Mouse (Mus musculus) brown adipose tissue, adult 24 weeks (tissue): ENCODE results near the gene Chsy1. TPM values are rescaled to one million over a fixed set of nuclear protein-coding genes. Genes with fewer than 3 reads are reported as not detected.

Experiments used
- H3K27ac ChIP-seq: fragments of 200-500 bp; replicated peaks from 2 replicates; pipeline ENCODE4 v1.5.1; 2012; ENCODE audit warnings: low read depth, mild to moderate bottlenecking, low read length
- H3K4me1 ChIP-seq: fragments of 200-500 bp; 2 replicates; pipeline ENCODE4 v1.6.1; 2012; ENCODE audit warnings: low read length, mixed read lengths; ENCODE audit not compliant: control insufficient read depth, insufficient read depth, insufficient read length
- H3K4me3 ChIP-seq: fragments of 200-500 bp; 2 replicates; pipeline ENCODE4 v1.5.1; 2012; ENCODE audit warnings: low read depth, mild to moderate bottlenecking, low read length, moderate library complexity; ENCODE audit not compliant: insufficient read depth
- polyA plus RNA-seq: library from polyadenylated mRNA; stranded (reverse); fragments of >200 nt; gene quantifications from 2 replicates; pipeline ENCODE4 v1.2.4, GENCODE M21; 2012; ENCODE audit not compliant: missing spikeins, insufficient read depth, insufficient read length

Chsy1 gene
- polyA plus RNA-seq, 1 experiment = 5.5 TPM

DNA sequence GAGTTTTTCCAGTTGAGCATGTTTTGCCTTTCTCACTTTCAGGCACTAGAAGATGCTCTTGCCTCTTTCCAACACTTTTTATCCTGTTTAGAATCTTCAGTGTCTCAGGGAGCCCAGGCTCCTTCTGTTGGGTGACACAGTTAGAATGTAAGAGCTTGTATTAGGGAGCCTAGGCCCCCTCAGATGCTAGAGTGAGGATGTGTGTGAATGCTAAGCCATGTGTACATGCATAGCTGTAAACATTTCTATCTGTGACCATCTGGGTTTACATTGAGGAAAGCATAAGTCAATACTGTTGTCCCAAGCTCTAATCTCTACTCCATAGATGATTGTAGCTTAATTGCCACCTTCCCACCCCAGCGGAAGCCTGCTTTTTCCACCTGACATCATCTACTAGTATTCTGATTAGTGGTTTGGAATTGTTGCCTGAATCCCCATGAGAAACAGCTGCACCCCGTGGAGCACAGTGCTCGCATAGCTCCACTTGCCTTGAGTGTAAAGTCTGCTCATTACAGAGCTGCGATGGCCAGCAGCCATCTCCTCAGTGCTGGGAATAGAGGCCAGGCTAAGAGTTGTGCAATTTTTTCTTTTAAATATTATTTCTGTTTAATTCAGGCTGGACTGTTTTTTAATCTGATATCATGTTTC is 31.7 kb downstream of the Chsy1 start:
- Histone ChIP-seq H3K4me3 (no peak overlapping the region), H3K4me1 (peaks cover 5% of the 10 kb centered on the region; the same call in 1 of the 2 replicates), H3K27ac (no peak overlapping the region)

DNA sequence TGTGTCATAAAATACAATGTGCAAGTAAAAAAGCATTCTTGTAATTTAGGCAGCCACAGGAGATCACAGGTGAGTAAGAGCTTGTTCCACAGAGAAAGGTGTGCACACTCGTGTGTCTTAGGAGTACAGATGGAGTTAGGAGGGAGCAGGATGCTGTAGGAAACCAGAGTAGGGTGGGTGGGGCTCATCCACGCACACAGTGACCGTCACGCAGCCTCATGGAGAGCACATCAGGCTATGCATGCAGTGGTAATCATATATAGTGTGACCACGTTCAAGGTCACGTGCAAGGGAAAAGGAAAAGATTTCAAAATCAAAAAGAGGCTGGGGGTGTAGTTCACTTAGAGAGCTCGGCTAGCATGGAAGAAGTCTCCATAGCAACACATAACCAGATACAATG is 33.2 kb downstream of the Chsy1 start:
- Histone ChIP-seq H3K27ac (no peak overlapping the region), H3K4me1 (peaks cover 2% of the 10 kb centered on the region; the same call in 1 of the 2 replicates), H3K4me3 (no peak overlapping the region)

- H3K27ac ChIP-seq = no peak overlapping the region
- H3K4me1 ChIP-seq = peaks cover 2% of the 10 kb centered on the region; the same call in 1 of the 2 replicates
- no peak overlapping the region for H3K4me3 ChIP-seq
Measured at GRCm38 (mm10) chr7:66144543-66144942, 35.2 kb downstream of the Chsy1 start.

GRCm38 (mm10) chr7:66147156-66147555 is 37.8 kb downstream of the Chsy1 start:
- no peak overlapping the region for H3K27ac ChIP-seq
- H3K4me1 ChIP-seq = no peaks in the 10 kb centered on the region
- H3K4me3 ChIP-seq = no peak overlapping the region

DNA sequence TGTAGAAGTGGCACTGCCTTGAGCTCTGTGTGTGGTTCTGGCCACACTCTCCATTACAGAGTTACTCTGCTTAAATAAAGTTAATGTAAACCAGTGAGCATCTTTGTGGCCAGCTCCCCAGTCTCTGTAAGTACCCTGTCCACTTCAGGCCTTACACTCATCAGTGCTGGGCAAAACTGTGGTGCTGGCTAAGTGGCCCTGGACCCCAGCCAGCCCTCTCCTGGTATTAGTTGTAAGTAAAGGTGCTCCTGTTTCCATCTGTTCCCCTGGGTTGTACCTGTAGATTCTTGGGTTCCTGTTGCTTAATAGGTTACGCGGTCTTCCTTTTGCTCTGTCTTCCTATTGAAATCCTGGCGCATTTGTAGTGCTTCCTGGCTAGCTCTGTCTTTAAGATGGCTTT is 38.5 kb downstream of the Chsy1 start:
- Histone ChIP-seq H3K4me1 (no peaks in the 10 kb centered on the region), H3K27ac (no peak overlapping the region), H3K4me3 (no peak overlapping the region)

GRCm38 (mm10) chr7:66149506-66149905 is 40.2 kb downstream of the Chsy1 start:
- no peak overlapping the region for H3K4me3 ChIP-seq
- no peaks in the 10 kb centered on the region for H3K4me1 ChIP-seq
- no peak overlapping the region for H3K27ac ChIP-seq

DNA sequence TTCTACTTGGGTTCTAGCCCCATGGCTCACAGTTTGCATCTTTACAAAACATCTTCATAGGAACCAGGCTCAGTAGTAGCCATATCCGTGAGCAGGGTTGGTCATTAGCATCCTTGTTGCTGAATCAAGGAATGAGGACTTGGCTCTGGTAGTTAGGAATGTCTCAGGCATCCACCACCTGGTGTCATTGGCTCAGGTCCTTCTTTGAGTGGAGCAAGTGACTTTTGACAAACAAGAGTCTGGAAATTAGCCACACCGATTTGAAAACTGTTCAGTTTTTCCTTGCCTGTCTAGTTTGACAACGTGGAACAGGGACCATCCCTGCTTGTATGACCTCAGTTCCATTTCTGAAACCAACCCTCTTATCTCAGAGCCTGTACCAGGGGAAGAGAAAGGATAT is 41.1 kb downstream of the Chsy1 start:
- no peak overlapping the region for H3K27ac ChIP-seq
- peaks cover 3% of the 10 kb centered on the region; the same call in 1 of the 2 replicates for H3K4me1 ChIP-seq
- H3K4me3 ChIP-seq = no peak overlapping the region

DNA sequence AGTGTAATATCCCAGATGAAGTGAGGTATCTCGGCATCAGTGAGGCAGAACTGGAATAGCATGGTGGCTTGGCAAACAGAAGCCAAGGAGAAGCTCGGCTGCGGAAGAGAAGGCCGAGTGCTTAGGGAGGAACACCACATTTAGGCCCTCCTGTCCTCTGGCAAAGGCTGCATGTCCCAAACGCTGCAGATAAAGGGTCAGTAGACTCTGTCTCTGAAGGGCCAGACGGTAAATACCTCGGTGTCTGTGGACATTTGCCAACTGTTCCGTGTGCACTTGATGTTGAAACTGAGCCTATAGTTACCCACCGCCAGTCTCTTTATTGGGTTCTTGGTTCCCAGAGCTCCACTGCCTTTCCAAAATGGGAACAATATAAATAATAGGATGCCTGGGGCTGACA is 48.1 kb downstream of the Chsy1 start:
- H3K4me1 ChIP-seq = peaks cover 6% of the 10 kb centered on the region; the same call in 1 of the 2 replicates
- no peak overlapping the region for H3K4me3 ChIP-seq
- H3K27ac ChIP-seq = no peak overlapping the region

GRCm38 (mm10) chr7:66157861-66158415 is 48.6 kb downstream of the Chsy1 start:
- Histone ChIP-seq H3K27ac (no peak overlapping the region), H3K4me3 (no peak overlapping the region), H3K4me1 (peaks cover 6% of the 10 kb centered on the region; the same call in 1 of the 2 replicates)

DNA sequence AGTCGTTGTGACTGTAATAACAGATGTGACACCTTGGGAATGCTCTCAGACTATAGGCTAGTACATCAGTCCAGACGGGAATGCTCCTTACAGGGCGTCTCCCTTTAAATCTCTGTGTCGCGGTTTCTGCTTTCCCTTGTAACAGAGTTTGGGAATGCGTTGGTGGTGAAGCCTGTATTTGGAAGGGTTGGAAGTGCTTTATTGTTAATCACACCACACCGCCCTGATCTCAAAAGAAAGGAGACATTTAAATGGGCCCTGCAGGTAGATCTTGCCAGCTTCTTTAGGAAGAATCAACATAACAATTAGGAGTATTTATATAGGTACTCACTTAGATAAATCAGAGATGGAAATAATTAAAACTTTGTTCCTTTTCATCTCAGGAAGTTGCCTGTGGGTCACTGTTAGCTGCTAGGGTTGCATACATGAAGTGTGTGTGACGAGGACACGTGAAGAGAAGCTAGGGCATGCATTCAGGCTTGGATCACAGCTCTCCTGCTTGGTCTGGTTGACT is 49.4 kb downstream of the Chsy1 start:
- no peak overlapping the region for H3K4me3 ChIP-seq
- no peak overlapping the region for H3K27ac ChIP-seq
- H3K4me1 ChIP-seq = peaks cover 6% of the 10 kb centered on the region; the same call in 1 of the 2 replicates

DNA sequence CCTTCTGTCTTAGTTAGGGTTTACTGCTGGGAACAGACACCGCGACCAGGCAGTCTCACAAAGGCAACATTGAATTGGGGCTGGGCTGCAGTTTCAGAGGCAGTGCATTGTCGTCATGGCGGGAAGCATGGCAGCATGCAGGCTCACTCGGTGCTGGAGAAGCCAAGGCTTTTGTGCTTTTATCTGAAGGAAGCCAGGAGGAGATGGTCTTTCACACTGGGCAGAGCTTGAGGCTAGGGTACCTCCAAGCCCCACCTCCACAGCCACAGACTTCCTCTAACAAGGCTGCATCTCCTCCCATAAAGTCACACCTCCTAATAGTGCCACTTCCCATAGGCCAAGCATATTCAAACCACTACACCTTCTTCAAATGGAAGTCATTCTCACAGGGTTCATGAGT is 50.6 kb downstream of the Chsy1 start:
- H3K4me3 ChIP-seq = no peak overlapping the region
- no peak overlapping the region for H3K27ac ChIP-seq
- H3K4me1 ChIP-seq = peaks cover 5% of the 10 kb centered on the region

- Histone ChIP-seq H3K27ac (no peak overlapping the region), H3K4me3 (no peak overlapping the region), H3K4me1 (peaks cover 2% of the 10 kb centered on the region)
Measured at GRCm38 (mm10) chr7:66161836-66162235, 52.5 kb downstream of the Chsy1 start.

- no peak overlapping the region for H3K27ac ChIP-seq
- no peaks in the 10 kb centered on the region; the same call in 1 of the 2 replicates for H3K4me1 ChIP-seq
Measured at GRCm38 (mm10) chr7:66162489-66162888, 53.2 kb downstream of the Chsy1 start.

GRCm38 (mm10) chr7:66162981-66163380 is 53.7 kb downstream of the Chsy1 start:
- H3K4me1 ChIP-seq = no peaks in the 10 kb centered on the region; the same call in 1 of the 2 replicates
- H3K4me3 ChIP-seq = no peak overlapping the region
- no peak overlapping the region for H3K27ac ChIP-seq

More at GRCm38 (mm10) chr7:66162489-66162888, 53.2 kb downstream of the Chsy1 start:
- no peak overlapping the region for H3K4me3 ChIP-seq

DNA sequence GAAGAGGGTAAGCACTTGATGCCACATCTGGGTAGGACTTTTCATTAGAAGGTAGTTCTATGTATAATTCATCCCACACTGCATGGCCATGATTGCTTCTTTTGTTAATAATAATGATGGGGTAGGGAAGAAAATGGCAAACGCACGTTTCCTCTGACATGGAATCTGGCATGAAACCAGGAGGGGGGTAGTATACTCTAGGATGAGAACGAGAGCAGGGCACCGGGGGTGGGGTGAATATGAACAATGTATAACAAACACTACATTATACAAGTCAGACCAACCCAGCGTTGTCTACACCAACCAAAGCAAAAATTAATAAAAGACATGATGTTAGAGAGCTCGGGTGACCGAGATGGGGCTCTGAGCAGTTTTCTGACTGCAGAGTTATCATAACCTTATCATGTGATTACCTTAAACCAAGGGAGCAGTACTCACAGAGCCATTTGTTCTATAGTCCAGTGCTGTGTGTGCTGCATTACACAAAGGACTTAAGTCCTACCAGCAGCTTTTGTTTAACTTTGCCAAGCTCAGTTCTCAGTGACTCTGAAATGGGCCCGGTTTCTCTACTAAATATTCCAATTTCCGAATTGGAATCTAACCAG is 55.2 kb downstream of the Chsy1 start:
- no peak overlapping the region for H3K4me3 ChIP-seq
- H3K4me1 ChIP-seq = no peaks in the 10 kb centered on the region; the same call in 1 of the 2 replicates
- no peak overlapping the region for H3K27ac ChIP-seq
